Mouse (Mus musculus) heart, adult 9 months (tissue): Measurements from ENCODE around the gene Wnt8b.

ENCODE experiments used
- DNase-seq, 2 experiments: peaks; one replicate each; pipeline ENCODE4 v3.0.0; 2022; ENCODE audit warnings: low spot score in 2 of 2

Wnt8b gene

DNA sequence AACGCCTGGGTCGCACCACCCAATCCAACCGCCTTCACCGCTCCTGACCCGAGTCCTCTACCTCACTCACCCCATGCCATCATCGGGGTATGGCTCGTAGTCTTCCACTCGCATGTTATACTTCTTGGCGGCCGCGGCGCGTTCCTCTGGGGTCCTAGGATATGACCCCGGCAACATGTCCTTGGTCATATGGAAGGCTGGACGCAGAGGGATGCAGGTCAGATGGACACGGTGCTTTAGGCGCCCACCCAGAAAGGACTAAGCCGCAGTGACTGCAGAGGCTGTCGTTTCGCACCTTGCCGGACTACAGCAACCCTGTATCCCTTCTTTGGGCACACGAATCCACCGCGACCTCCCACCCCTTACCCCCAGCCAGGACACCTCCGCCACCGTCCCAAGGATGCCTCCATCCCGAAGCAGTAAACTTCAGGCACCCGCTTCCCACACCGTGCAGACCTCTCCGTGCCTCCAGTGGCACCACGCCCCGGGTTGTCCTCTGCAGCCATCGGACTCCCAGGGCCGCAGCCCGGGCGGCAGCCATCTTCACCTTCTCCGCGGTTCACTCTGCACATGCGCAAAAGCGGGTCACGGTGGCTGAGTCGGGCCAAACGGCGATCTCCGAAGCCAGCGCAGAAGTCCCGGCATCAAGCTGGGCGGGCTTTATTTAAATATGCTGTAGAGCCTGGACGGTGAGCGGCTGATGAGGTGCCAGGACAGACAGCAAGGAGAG, 61.8 kb downstream of the Wnt8b start, which contains the start of gene Ndufb8:
TSS of gene Ndufb8 (minus strand) at position 580 of the 730 bp plus-strand sequence.
- peak; percentile 93 for DNase-seq

DNA sequence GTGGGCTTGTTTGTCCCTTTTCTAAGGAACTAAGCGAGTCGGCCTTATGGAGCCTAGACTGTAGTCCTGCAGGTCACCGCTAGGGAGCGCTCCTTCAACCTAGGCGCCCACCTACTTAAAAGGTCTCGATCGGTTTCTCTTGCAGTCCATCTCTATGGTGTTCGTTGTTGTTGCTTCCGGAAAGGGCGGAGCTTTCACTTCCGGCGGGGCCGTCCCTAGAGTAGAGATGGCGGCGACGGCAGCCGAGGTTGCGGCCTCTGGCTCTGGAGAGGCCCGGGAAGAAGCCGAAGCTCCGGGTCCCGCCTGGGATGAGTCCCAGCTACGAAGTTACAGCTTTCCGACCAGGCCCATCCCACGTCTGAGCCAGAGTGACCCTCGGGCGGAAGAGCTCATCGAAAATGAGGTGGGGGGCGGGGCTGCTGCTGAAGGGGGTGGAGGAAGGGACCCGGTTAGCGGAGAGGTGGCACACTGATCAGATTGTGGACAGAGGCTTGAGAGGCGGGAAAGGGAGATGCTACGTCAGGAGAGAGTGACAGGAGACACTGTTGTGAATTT, 69.5 kb downstream of the Wnt8b start, which contains the start of gene Hif1an:
TSS of gene Hif1an (plus strand) at position 199 of the 555 bp plus-strand sequence.
- peak; percentile 95 to 97 for DNase-seq
